Mouse (Mus musculus): Measurements from ENCODE around the gene Srp68. TPM values are rescaled to one million over a fixed set of nuclear protein-coding genes. Genes with fewer than 3 reads are reported as not detected.

Srp68 gene
- total and polyA plus RNA-seq, 2 experiments from 2014 or later: 24.5 to 51.3 TPM

DNA sequence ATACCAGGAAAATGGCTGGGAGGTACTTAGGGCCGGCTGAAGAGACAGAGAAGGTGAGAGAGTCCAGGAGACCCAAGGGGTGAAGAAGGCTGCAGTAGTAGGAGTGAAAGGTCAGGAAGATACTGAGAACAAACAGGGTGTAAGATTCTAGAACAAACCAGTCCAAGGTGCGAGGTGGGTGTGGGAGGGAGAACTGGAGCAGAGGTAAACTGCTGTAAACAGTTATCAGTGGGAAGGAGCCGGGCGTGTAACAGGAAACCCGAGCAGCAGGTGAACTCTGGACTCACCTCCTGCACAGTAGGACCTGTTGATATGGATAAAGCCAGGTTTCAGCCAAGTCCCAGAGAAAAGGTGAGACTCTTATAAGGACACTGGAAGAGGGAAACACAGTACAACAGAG lies 63.3 kb downstream of the Srp68 start:
- no peak for DNase-seq
- Histone ChIP-seq H3K4me1 (ENCODE audit: insufficient read depth) (no peaks in the 10 kb centered on the region), H3K27ac (ENCODE audit: low read depth, low read length) (no peak overlapping the region), H3K36me3 (ENCODE audit: insufficient read depth) (peaks cover 18% of the 10 kb centered on the region), H3K9ac (no peak overlapping the region), H3K9me3 (ENCODE audit: low read length) (no peaks in the 10 kb centered on the region), H3K4me3 (ENCODE audit: low read depth, low read length) (no peak overlapping the region), H3K27me3 (ENCODE audit: insufficient read depth, low read length) (no peaks in the 10 kb centered on the region), H3K4me2 (ENCODE audit: low read depth) (no peak overlapping the region)
- no peak for TF ChIP-seq CTCF (IDR thresholded peaks at IDR 0.05; ENCODE audit: low read depth)
- WGBS: 85% methylated on average over 5 of the region's 5 CpGs
- no peak for ATAC-seq

DNA sequence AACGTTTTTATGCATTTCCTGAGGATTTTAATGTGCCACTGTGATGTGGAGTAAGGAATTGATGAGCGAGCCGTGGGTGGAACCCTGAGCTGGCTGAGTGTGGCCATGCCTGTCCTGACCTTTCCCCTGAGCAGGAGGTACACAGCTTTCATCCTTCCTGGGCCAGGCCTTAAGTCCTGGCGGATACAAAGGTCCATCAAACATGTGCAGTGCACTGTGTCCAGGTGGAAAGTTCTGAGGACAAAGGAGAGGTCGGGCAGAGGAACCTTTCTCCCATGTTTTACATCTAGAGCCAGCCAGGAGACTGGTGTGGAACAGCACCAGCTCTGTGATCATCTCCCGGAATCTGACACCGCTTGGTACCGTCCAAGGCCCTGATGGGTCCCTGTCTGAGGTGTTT lies 64.8 kb downstream of the Srp68 start:
- Histone ChIP-seq H3K27ac (ENCODE audit: low read depth, low read length) (no peak overlapping the region), H3K9ac (no peak overlapping the region), H3K4me2 (ENCODE audit: low read depth) (no peak overlapping the region), H3K27me3 (ENCODE audit: insufficient read depth, low read length) (no peaks in the 10 kb centered on the region), H3K4me1 (ENCODE audit: insufficient read depth) (no peaks in the 10 kb centered on the region), H3K36me3 (ENCODE audit: insufficient read depth) (peaks cover 26% of the 10 kb centered on the region), H3K9me3 (ENCODE audit: low read length) (no peaks in the 10 kb centered on the region), H3K4me3 (ENCODE audit: low read depth, low read length) (no peak overlapping the region)
- DNase-seq (no peak), ATAC-seq (no peak)
- TF ChIP-seq CTCF (IDR thresholded peaks at IDR 0.05; ENCODE audit: low read depth): no peak
- 78% methylated on average over 8 of the region's 8 CpGs for WGBS

DNA sequence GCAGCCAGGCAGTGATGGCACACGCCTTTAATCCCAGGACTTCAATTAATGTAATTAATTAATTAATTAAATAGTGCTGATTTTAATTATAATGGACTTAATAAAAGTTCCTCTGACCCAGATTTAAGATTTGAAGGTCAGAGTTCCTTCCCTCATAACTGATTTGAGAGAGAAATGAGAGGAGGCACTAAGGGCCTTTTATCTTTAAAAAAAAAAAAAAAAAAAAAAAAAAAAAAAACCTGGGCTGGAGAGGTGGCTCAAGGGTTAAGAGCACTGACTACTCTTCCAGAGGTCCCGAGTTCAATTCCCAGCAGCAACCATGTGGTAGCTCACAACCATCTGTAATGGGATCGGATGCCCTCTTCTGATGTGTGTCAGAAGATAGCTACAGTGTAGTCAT lies 65.4 kb downstream of the Srp68 start:
- H3K27me3 ChIP-seq (ENCODE audit: insufficient read depth, low read length): no peaks in the 10 kb centered on the region
- H3K4me2 ChIP-seq (ENCODE audit: low read depth): no peak overlapping the region
- DNase-seq (no peak), ATAC-seq (no peak)
- H3K9ac ChIP-seq: no peak overlapping the region
- 88% methylated on average over 3 of the region's 3 CpGs for WGBS
- H3K36me3 ChIP-seq (ENCODE audit: insufficient read depth): peaks cover 26% of the 10 kb centered on the region
- no peaks in the 10 kb centered on the region for H3K4me1 ChIP-seq (ENCODE audit: insufficient read depth)
- no peak overlapping the region for H3K27ac ChIP-seq (ENCODE audit: low read depth, low read length)
- H3K4me3 ChIP-seq (ENCODE audit: low read depth, low read length): no peak overlapping the region
- no peaks in the 10 kb centered on the region for H3K9me3 ChIP-seq (ENCODE audit: low read length)
- TF ChIP-seq CTCF (IDR thresholded peaks at IDR 0.05; ENCODE audit: low read depth): no peak

DNA sequence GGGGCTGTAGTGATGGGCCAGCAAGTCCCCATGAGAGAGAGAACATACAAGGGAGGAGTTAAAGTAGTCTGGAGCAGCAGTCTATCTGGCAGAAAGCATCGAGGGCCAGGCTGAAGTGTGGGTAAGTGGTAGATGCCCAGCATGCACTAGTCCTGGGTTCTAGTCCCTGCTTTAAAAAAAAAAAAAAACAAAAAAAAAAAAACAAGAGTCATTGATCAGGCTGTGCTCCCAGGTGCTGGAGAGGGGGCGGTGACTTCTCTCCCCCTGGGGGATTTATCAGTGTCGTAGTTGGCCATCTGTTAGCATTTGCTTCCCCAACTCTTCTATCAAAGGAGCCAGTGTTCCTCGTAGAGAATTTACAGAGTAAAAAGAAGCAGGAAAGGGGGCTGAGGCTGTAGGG lies 67.3 kb downstream of the Srp68 start:
- DNase-seq: no peak
- Histone ChIP-seq H3K27me3 (ENCODE audit: insufficient read depth, low read length) (no peaks in the 10 kb centered on the region), H3K4me2 (ENCODE audit: low read depth) (no peak overlapping the region), H3K4me1 (ENCODE audit: insufficient read depth) (no peaks in the 10 kb centered on the region), H3K27ac (ENCODE audit: low read depth, low read length) (no peak overlapping the region), H3K9ac (no peak overlapping the region), H3K4me3 (ENCODE audit: low read depth, low read length) (no peak overlapping the region), H3K9me3 (ENCODE audit: low read length) (no peaks in the 10 kb centered on the region), H3K36me3 (ENCODE audit: insufficient read depth) (peaks cover 26% of the 10 kb centered on the region)
- 85% methylated on average over 4 of the region's 4 CpGs for WGBS
- no peak for ATAC-seq
- no peak for TF ChIP-seq CTCF (IDR thresholded peaks at IDR 0.05; ENCODE audit: low read depth)

DNA sequence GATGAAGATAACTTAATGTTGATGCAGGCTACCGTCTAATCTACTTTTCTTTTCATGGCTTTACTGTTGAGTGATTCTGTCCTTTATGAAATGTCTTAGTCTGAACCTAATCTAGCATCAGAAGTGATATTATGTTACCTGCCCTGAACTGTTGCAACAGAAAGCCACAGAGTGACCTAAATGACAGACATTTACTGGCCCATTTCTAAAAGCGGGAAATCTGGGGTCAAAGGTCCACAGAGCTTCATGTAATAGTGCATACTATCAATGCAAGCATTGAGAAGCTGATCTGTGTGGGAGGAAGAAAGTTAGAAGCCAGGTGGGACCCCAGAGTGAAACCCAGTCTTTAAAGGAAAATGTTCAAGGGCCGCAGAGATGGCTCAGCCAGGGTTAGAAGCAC lies 70.9 kb downstream of the Srp68 start:
- TF ChIP-seq CTCF (IDR thresholded peaks at IDR 0.05; ENCODE audit: low read depth): no peak
- DNase-seq: no peak
- no peak overlapping the region for H3K9ac ChIP-seq
- peaks cover 26% of the 10 kb centered on the region for H3K36me3 ChIP-seq (ENCODE audit: insufficient read depth)
- no peak overlapping the region for H3K27ac ChIP-seq (ENCODE audit: low read depth, low read length)
- no peak for ATAC-seq
- H3K4me3 ChIP-seq (ENCODE audit: low read depth, low read length): no peak overlapping the region
- 98% methylated on average over 3 of the region's 3 CpGs for WGBS
- H3K9me3 ChIP-seq (ENCODE audit: low read length): no peaks in the 10 kb centered on the region
- no peaks in the 10 kb centered on the region for H3K4me1 ChIP-seq (ENCODE audit: insufficient read depth)
- H3K4me2 ChIP-seq (ENCODE audit: low read depth): no peak overlapping the region
- H3K27me3 ChIP-seq (ENCODE audit: insufficient read depth, low read length): no peaks in the 10 kb centered on the region

DNA sequence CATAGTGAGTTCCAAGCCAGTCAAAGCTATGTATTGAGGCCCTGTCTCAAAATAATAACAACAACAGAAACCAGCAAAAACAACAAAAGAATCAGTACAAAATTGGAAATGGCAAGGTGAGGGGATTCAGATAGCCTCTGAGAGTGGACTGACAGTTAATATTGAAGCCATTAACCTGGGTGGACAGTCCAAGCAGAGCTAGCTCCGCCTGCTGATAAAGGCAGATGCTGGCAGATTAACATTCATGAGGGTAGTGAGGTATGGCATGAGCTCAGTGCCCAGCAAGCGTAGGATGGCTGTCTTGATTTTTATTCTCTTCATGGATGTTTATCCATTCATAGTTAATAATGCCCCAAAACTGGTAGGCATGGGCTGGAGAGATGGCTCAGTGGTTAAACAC lies 72.9 kb downstream of the Srp68 start:
- Histone ChIP-seq H3K4me2 (ENCODE audit: low read depth) (no peak overlapping the region), H3K4me3 (ENCODE audit: low read depth, low read length) (no peak overlapping the region), H3K36me3 (ENCODE audit: insufficient read depth) (peaks cover 12% of the 10 kb centered on the region), H3K27me3 (ENCODE audit: insufficient read depth, low read length) (no peaks in the 10 kb centered on the region), H3K27ac (ENCODE audit: low read depth, low read length) (no peak overlapping the region), H3K4me1 (ENCODE audit: insufficient read depth) (peaks cover 10% of the 10 kb centered on the region; the same call in 1 of the 2 replicates), H3K9ac (no peak overlapping the region), H3K9me3 (ENCODE audit: low read length) (no peaks in the 10 kb centered on the region)
- no peak for ATAC-seq
- no peak for DNase-seq
- TF ChIP-seq CTCF (IDR thresholded peaks at IDR 0.05; ENCODE audit: low read depth): no peak
- 98% methylated on average over 2 of the region's 2 CpGs for WGBS

DNA sequence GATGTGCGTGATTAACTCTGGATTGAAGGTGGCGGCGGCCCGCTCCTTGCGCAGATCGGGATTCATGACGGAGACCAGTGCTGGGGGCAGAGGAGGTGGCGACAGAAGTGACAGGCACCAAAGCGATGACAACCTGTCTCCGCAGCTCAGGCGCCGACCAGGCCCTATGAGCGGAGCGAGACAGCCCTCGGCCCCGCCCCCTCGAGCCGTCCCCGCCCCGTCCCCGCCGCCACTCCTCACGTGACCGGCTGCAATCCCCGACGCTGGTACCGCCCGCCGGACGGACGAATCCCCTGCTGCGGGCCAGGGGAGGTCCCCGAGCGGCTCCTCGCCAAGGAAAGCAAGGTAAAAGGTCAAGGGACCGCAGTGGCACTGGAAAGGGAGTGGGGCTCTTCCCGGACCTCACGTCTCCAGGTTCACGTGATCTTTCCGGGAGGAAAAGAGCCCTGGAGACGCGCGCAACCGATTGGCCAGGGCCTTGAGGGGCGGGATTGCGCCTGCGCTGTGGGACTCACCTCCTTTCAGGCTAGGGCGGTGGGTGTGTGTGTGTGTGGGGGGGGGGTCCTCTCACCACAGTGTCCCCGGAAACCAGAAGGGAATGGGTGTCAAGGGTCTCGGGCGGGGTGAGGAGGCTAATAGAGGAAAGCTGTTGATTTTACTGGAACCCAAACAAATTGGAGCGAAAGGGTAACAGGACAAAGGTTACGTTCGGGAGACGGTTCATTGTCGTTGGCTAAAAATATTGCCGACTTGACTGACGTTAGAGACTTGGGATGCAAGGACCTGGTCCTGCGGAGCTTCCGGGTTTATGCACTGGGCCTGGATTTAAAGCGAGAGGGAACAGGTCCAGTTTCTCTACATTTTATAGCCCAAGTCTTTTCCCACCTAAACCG lies 75.1 kb downstream of the Srp68 start, which contains the start of the genes Ten1 and Acox1:
Gene Ten1, plus strand, starts transcription at position 217 of the 893 bp plus-strand sequence.
Gene Acox1, minus strand, starts transcription at position 407 of the 893 bp plus-strand sequence.
- no peak for TF ChIP-seq CTCF (IDR thresholded peaks at IDR 0.05; ENCODE audit: low read depth)
- Histone ChIP-seq H3K27me3 (ENCODE audit: insufficient read depth, low read length) (no peaks in the 10 kb centered on the region), H3K4me1 (ENCODE audit: insufficient read depth) (peaks cover 10% of the 10 kb centered on the region; the same call in 1 of the 2 replicates), H3K27ac (ENCODE audit: low read depth, low read length) (peak within 1 kb of the TSS; percentile 97), H3K4me2 (ENCODE audit: low read depth) (peak within 1 kb of the TSS; percentile 55), H3K9me3 (ENCODE audit: low read length) (no peaks in the 10 kb centered on the region), H3K36me3 (ENCODE audit: insufficient read depth) (peaks cover 6% of the 10 kb centered on the region), H3K4me3 (ENCODE audit: low read depth, low read length) (peak within 1 kb of the TSS; percentile 83), H3K9ac (peak within 1 kb of the TSS; percentile 84)
- 2% methylated on average over 56 of the region's 62 CpGs for WGBS
- ATAC-seq (peak; percentile 98), DNase-seq (peak; percentile 99)

All from forebrain, postnatal 0 days (tissue).